Mouse (Mus musculus) gastrocnemius, adult 18-20 months (tissue): Measurements from ENCODE around the gene Orai2. TPM values are rescaled to one million over a fixed set of nuclear protein-coding genes. Genes with fewer than 3 reads are reported as not detected.
"Not testable (repeated sequence)": the region's sequence is repeated elsewhere in the genome, so short reads cannot be mapped to it uniquely, and the experiment has no call there.

Experiments used
- DNase-seq: peaks from one replicate; pipeline ENCODE4 v3.0.0; 2021; ENCODE audit warnings: low spot score
- microRNA-seq: library from miRNA; unstranded; fragments of <30 nt; microRNA quantifications from one replicate; pipeline ENCODE4 v1.2.0, GENCODE M21; 2021
- total RNA-seq, 2 experiments: library from RNA; stranded (reverse); gene quantifications; 2 replicates each; pipeline ENCODE4 v1.2.3; 2021

Orai2 gene
- total RNA-seq, 2 experiments from 2014 or later = 0.55 to 0.64 TPM

DNA sequence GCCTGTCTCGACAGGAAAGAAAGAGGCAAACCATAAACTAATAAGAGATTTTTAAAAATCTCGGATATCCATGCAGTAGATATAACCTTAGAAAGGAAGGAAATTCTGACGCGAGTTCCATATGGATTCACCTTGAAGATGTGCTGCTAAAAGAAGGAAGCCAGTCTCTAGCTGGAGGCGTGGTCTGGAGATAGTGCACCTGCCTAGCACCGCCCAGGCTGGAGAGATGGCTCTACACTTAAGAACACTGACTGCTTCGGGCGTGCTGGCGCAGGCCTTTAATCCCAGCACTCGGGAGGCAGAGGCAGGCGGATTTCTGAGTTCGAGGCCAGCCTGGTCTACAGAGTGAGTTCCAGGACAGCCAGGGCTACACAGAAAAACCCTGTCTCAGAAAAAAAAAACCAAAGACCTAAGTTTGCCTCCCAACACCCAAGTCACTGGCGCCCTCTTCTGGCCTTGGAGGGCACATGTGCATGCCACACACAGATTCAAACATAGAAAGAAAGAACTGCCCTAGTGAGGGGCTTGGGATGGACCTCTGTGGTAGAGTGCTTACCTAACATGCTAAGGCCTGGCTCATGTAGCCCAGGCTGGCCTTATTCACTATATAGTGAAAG, 32.7 kb downstream of the Orai2 start:
- no peak for DNase-seq

DNA sequence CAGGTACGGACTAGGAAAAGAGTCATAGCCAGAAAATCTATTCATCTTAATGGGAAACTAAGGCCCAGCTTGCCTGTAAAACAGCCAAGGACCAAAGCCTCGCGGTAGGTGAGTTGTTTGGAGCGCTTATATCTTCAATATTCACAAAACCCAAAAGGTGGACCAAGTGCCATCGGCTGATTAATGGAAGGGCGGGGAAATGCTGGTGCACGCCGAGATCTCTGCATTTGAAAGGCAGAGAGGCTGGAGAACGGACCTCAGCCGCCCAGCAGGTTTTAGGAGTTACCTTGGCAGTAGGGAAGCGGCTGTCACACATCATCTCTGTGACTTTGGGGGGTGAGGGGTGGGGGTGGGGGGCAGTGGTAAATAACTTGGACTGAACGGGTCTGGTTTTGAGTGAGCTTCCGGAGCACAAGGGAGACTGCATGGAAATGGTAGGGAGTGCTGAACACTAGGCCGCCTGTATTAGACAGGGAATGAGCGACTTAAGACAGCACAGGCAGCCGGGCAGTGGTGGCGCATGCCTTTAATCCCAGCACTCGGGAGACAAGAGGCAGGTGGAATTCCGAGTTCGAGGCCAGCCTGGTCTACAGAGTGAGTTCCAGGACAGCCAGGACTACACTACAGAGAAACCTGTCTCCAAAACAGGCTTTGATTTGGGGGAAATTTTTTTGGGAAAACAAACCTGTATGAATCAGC, 34.1 kb downstream of the Orai2 start:
- DNase-seq = no peak

DNA sequence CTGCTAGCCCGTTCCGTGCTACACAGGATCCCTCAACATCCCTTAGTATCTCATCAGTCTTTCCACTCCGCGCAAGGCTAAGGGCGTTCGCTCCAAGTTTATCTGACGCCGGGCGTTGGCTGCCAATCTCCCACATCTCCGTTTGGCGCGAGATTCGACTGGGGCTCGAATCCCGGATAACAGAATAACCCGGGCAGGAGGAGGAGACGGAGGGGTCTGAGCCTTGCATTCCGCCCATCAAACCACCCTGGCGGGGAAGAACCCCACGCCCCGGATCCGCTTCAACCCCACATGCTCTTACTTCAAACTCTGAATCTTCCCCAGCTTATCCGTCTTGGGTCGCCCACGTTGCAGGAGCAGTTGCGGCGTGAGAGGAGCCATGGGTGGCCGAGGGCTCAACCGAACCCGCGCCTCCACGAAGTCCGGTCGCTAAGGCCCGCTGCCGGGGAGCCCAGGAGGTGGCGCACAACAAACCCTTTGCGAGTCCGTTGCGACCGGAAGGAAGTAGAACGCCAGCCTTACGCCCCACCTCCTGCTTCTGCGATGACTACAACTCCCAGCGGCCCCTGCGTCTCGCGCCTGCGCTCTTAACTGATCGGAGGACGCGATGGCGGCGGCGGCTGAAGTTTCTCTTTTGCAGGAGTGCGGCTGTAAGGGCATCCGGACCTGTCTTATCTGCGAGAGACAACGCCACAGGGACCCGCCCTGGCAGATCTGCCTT, 34.8 kb downstream of the Orai2 start, which contains the start of the genes Lrwd1 and Alkbh4:
Gene Lrwd1, minus strand, starts transcription at position 504 of the 721 bp plus-strand sequence.
Gene Alkbh4, plus strand, starts transcription at position 576 of the 721 bp plus-strand sequence.
- DNase-seq = peak; percentile 97

DNA sequence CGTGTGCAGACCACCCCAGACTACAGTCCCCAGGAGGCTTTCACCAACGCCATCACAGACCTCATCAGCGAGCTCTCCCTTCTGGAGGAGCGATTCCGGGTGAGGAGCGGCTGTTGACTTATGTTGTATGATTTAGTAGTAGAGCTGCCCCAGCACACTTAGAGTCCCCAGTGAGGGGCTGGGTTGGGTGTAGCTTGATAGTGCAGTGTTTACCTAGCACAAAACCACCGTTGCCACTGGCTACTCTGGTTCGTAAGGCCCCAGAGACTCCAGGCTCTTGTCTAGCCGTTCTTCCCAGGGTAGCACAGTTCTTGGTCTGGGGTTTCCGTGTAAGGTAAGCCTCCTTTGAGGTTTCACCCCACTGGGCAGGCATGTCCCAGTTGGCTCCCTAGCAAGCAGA, 48.3 kb downstream of the Orai2 start:
- DNase-seq = no peak

DNA sequence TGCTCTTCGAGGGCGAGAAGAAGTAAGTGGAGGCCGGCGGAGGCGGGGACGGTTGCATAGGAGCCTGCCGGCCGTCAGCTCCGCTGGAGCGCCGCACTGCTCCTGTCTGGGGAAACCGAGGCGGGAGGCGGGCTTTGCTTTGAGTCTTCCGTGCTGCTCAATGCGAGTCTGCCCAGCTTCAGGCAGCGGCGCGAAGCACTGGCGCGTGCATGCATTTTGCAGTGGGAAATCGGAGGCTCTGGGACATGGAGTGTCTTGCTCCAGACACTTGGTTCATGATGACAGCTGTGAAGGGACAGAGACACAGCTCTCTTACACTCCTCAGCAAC, 53.8 kb downstream of the Orai2 start:
- DNase-seq = no peak

DNA sequence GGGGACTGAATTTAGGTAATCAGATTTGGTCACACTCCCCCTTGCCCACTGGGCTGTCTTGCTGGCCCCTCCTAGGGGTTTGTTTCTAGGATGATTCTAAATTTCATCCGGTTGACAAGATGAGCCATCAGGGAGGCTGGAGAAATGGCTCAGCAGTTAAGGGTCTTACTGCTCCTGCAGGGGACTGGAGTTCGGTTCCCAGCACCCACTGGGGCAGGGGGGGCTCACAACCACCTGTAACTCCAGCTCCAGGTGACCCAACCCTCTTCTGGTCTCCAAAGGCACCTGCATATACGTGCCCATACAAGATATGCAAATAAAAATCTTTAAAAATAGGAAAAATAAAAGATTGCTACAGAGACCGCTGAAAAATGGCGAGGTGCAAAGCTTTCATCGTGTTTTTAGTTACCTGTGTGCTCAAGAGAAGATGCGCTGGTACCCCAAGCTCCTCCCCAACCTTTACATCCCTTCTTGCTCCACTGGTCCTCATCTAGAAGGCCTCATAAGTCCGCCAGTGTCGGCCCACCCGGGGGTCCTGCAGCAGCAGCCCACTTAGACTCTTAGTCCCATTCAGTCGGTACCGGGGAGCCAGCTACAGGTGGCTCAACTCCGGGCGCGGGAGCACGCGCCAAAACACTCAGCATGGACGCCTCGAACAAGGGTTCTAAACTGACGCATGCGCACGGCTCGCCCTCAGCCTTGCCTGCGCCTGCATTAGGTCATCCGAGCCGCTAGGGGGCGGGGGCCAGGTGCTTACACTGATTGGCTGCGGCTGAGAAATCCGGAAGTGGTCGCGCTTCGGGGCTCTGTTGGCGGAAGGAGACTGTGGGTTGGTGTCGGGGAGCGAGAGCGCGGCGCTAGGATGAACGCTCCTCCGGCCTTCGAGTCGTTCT, 54.4 kb downstream of the Orai2 start, which contains the start of gene Polr2j:
Gene Polr2j, plus strand, starts transcription at position 741 of the 893 bp plus-strand sequence.
- DNase-seq = peak; percentile 96

DNA sequence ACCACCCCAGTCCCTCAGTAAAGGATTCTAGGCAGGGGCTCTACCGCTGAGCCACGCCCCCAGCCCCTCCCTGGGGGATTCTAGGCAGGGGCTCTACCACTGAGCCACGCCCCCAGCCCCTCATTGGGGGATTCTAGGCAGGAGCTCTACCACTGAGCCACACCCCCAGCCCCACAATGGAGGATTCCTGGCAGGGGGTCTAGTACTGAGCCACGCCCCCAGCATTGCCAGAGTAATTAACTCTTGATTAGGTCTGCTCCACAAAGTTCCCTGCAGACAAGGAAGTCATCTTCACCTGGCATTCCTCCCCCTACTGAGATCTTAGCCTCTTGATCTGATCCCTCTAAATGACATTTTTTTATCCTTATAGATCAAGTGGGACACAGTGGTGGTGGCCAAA, 57.0 kb downstream of the Orai2 start:
- DNase-seq = not testable (repeated sequence)

DNA sequence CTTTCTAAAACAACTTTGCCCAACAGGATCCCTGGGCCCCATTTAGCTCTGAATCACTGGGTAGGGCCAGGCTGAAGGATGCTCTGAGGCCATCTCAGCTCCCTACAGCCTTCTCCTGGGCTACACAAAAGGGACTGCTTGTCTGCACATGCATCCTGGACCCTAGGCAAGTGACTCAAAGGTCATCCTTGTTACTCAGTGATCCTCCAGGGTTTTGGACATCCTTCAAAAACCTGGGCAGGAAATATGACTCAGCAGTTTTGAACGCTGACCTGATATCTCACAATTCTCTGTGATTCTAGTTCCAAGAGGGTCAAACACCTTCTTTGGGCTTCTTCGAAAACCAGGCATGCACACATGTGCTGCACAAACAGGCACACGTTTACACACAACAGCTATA, 61.5 kb downstream of the Orai2 start:
- no peak for DNase-seq

DNA sequence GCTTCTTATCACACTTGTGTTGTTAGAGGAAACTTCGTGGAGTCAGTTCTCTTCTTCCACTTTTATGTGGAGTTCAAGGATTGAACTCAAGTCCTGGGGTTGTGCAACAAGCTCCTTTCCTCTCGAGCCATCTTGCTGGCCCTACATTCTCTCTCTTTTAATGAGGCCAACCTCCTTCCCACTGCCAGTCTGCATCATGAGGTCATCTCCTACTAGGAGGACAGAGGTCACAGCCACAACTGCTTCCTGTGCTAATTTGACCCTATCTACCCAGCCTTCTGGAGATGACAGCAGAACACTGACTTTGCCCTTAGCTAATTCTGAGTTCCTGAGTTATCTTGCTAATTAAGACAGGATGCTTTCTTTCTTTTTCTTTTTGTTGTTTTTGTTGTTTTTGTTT, 62.0 kb downstream of the Orai2 start:
- DNase-seq = no peak

DNA sequence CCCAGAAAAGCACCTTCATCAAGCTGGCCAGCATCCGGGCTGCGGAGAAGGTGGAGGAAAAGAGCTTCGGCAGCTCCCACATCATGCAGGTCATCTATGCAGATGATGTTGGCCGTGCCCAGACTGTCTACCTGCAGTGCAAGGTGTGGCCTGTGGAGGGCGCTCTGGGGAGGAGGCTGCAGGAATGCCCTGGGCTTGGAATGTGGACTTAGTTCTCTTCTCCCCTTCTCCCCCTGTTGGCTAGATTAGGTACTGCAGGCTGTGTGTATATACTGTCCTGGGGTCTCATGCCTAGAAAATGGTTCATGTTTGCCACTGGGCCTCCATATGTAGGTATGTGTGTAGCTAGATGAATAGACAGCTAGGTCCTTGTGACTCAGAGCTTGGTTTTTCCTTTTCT, 66.0 kb downstream of the Orai2 start:
- DNase-seq = no peak

DNA sequence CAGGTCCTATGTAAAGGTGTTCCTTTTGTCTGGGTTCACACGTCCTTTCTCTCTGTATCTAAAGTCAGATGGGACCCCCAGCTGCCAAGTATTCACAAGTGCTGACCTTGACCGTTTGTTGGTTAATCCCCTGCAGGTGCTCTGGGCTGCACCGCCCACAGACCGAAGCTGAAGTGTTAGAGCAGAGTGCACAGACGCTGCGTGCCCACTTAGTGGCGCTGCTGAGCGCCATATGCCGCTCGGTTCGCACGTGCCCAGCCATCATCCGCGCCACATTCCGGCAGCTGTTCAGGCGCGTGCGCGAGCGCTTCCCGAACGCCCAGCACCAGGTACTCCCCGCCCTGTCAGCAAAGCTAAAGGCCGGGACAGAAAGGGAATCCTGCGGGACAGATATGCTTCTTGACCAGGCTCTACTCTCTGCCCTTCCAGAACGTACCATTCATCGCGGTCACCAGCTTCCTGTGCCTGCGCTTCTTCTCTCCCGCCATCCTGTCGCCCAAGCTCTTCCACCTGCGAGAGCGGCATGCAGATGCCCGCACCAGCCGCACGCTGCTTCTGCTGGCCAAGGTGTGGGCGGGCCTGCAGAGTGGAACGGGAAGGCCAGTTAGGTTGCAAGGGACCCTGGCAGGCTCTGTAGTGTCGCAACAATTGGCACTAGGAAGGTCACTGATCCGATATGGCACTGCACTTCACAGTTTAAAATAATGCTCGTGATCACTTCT, 68.3 kb downstream of the Orai2 start:
- DNase-seq = peak; percentile 39

DNA sequence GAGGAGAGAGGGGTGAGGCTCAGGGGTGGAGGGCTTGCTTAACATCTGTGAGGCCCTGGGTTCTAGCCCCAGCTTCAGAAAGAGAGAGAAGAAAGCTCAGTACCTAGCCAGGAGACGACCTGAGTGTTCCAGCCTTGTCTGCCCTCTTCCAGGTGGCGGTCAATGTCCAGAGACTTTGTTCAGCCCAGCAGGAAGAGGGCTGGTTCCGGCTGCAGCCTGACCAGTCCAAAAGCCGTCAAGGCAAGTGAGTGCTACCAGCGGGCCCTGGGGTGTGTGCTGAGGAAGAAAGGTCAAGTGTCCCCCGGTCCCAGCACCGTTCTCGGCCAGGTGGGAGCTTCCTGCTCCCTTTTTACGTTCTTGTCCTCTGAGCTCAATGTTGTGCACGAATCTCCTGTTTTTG, 72.0 kb downstream of the Orai2 start:
- DNase-seq = no peak

Small RNAs within 50 kb of the gene (microRNA-seq; reads per million reads assigned to microRNA genes)
- 24.2 reads per million, percentile 39 among the genes with 10 or more reads in this experiment for gene Mir7035

Other genes starting within 250 kb of the Orai2 start
- 100 to 1,000 TPM; 288 to 326 TPM for gene Ywhag, start 236.1 kb downstream of the Orai2 start, total RNA-seq
- gene Ssc4d, start 196.2 kb downstream of the Orai2 start, total RNA-seq = under 1 TPM; 0.57 to 0.95 TPM
- gene Zp3, start 190.6 kb downstream of the Orai2 start, total RNA-seq = not detected
- 1 to 10 TPM; 7.4 to 7.6 TPM for gene Dtx2, start 175.9 kb downstream of the Orai2 start, total RNA-seq
- under 1 TPM in 1 of 2 experiments, not detected in 1; 0.07 TPM for gene Upk3b, start 132.2 kb downstream of the Orai2 start, total RNA-seq
- not detected for gene Upk3bl, start 116.2 kb downstream of the Orai2 start, total RNA-seq
- gene Rasa4, start 86.8 kb downstream of the Orai2 start, total RNA-seq = 10 to 100 TPM; 32.3 to 34.8 TPM
- gene Polr2j, start 54.1 kb downstream of the Orai2 start, total RNA-seq = 10 to 100 TPM; 65.1 to 72.1 TPM
- 1 to 10 TPM; 4.2 to 4.4 TPM for gene Lrwd1, start 34.6 kb downstream of the Orai2 start, total RNA-seq
- gene Alkbh4, start 34.6 kb downstream of the Orai2 start, total RNA-seq = 1 to 10 TPM; 3.8 to 4.9 TPM
- 10 to 100 TPM; 19.4 to 23.8 TPM for gene Prkrip1, start 28.2 kb upstream of the Orai2 start, total RNA-seq
- 1 to 10 TPM; 2.4 to 2.5 TPM for gene Sh2b2, start 75.8 kb upstream of the Orai2 start, total RNA-seq